Mouse (Mus musculus) thymus, adult 2 months (tissue): ENCODE data around the gene Cdk5r1. TPM values are rescaled to one million over a fixed set of nuclear protein-coding genes. Genes with fewer than 3 reads are reported as not detected.

Source experiments
- DNase-seq: peaks from one replicate; pipeline ENCODE4 v3.0.0; 2021
- H3K27ac ChIP-seq: fragments of 200-500 bp; 2 replicates; pipeline ENCODE4 v1.5.1; 2012; ENCODE audit warnings: low read length, control low read depth; ENCODE audit not compliant: control insufficient read depth, insufficient read depth
- H3K27me3 ChIP-seq: fragments of 200-500 bp; 2 replicates; pipeline ENCODE4 v1.6.1; 2012; ENCODE audit warnings: mild to moderate bottlenecking, low read length, moderate library complexity, mixed read lengths; ENCODE audit not compliant: control insufficient read depth, insufficient read depth
- H3K36me3 ChIP-seq: fragments of 200-500 bp; 2 replicates; pipeline ENCODE4 v1.6.1; 2012; ENCODE audit warnings: mild to moderate bottlenecking, low read length, moderate library complexity; ENCODE audit not compliant: control insufficient read depth, insufficient read depth
- H3K4me1 ChIP-seq: fragments of 200-500 bp; replicated peaks from 2 replicates; pipeline ENCODE4 v1.6.1; 2012; ENCODE audit warnings: low read length; ENCODE audit not compliant: control insufficient read depth, insufficient read depth
- H3K4me3 ChIP-seq: fragments of 200-500 bp; 2 replicates; pipeline ENCODE4 v1.5.1; 2012; ENCODE audit warnings: mild to moderate bottlenecking, low read length, control low read depth, moderate library complexity; ENCODE audit not compliant: control insufficient read depth, insufficient read depth
- CTCF ChIP-seq: fragments of 200-500 bp; IDR thresholded peaks from 2 replicates; pipeline ENCODE4 v1.5.1; 2012; ENCODE audit warnings: mild to moderate bottlenecking, control low read depth, low read length, moderate library complexity, borderline replicate concordance; ENCODE audit not compliant: control insufficient read depth, poor library complexity, insufficient read depth; ENCODE audit errors: extremely low read depth
- POLR2A ChIP-seq: fragments of 200-500 bp; IDR thresholded peaks from 2 replicates; pipeline ENCODE4 v1.6.1; 2012; ENCODE audit warnings: mild to moderate bottlenecking, low read length, control low read depth, moderate library complexity; ENCODE audit not compliant: control insufficient read depth, poor library complexity, insufficient read depth; ENCODE audit errors: extremely low read depth
- WGBS: fragments of 180-500 bp; shearing (Covaris S2); methylation state at CpG from one replicate; pipeline ENCODE4 v1.1.7; 2018; 5-methylcytosine and 5-hydroxymethylcytosine counted together
- polyA plus RNA-seq: library from polyadenylated mRNA; depleted of rRNA; stranded (reverse); fragments of >200 nt; gene quantifications from 2 replicates; pipeline ENCODE4 v1.2.3, GENCODE M21; 2012

Cdk5r1 gene
- polyA plus RNA-seq, 1 experiment = 10.8 TPM

DNA sequence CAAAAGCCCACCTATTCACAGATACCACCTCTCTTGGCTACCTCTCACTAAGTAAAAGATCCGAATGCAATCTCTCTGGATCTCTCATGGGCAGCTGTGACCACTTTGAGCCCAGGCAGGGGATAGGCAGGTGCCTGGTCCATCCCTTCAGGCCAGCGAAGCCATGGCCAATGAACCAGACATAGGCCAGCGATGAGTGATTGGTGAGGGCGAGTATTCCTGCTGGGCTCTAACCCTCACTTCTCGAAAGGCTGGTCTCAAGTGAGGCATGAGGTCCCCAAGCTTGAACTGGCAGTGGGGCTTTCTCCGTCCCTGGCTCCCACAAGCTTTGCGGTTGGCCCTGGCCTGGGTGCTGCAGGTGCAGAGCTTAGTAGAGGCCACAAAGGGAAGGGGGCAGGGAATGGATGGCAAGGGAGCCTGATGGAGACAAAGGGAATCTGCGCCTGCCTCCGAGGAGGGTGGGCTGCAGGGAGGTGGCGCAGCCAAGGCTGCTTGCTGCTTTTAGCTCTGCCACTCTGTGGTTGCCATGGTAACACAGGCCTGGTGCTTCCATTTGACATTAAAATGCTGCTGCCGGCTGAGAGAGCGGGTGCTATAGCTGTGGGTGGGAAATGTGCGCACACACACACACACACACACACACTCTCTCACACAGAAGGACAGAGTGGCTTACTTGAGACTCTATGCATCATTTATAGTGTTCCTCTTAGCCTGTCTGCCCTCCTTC, 27.1 kb downstream of the Cdk5r1 start:
- H3K4me3 ChIP-seq = no peak overlapping the region
- 39% methylated on average over 13 of the region's 13 CpGs for WGBS
- peak overlapping the region; percentile 64; the same call in 1 of the 2 replicates for H3K27ac ChIP-seq
- H3K36me3 ChIP-seq = no peaks in the 10 kb centered on the region
- DNase-seq = peak; percentile 72
- peaks cover 45% of the 10 kb centered on the region for H3K4me1 ChIP-seq
- H3K27me3 ChIP-seq = no peaks in the 10 kb centered on the region
- 0 out of 2 replicates have a peak, but pooled peaks have one; percentile 22 for TF ChIP-seq POLR2A
- TF ChIP-seq CTCF = 0 out of 2 replicates have a peak, but pooled peaks have one; percentile 15

DNA sequence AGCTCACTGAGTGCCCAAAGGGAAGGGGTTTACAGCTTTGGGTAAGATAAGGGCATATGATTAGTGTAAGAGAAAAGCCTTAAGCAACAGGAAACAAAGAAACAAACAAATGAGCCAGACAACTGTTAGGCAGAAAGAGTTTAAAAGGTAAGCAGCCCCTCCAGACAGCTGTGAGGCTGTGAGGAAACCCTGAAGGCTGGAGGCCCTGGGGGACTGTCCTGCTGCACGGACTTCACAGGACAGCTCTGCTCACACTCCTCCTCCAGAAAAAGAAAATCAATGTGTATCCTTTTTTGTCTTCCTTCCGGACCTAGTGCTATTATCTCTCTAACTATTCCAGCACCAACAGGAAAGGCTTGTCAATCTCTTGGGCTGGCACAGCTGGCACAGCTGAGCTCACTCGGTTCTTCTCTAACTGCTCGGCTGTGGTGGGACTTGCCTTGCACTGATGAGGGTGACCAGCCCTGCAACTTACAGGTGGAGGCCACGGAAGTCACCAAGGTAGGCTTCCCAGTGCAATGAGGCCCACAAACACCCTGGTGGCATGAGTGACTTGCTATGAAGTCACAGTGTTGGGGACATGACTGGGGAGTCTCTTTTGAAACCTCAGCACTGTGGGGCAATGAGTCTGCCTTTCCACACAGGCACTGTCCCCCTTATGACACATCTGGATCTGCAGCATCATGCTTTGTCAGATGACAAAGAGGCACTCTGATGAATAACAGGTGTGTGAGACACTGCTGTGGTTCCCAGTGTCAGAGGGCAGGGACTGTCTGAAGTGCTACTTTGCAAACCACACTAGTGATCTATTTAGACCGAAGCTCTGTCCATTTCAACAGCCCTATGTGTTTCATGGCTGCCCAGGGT, 27.9 kb downstream of the Cdk5r1 start:
- TF ChIP-seq CTCF (no peak), POLR2A (no peak)
- whole genome bisulfite sequencing = 14% methylated on average over 6 of the region's 6 CpGs
- Histone ChIP-seq H3K27me3 (no peaks in the 10 kb centered on the region), H3K4me3 (no peak overlapping the region), H3K27ac (peak overlapping the region; percentile 64), H3K4me1 (peaks cover 53% of the 10 kb centered on the region), H3K36me3 (no peaks in the 10 kb centered on the region)
- DNase-seq = peak; percentile 47

DNA sequence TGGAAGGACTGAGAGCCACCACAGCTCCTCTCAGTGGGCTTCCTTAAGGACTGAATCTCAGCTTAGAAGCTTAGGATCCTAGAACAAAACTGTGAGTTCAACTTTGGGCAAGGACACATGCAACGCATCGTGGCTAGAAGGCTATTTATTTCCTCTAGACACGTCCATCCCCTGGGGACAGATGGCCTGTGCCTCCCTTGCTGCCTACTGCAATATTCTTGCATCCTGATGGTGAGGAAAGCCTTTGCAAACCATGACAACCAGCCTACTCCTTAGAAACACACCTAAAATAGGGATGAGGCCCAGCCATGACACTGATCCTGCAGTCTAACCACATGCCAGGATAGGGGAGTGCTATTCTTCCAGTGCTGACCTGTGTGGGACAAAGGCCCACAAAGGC, 28.8 kb downstream of the Cdk5r1 start:
- TF ChIP-seq POLR2A (no peak), CTCF (no peak)
- 95% methylated on average over 3 of the region's 3 CpGs for WGBS
- H3K27ac ChIP-seq = peak overlapping the region; percentile 26; the same call in 1 of the 2 replicates

DNA sequence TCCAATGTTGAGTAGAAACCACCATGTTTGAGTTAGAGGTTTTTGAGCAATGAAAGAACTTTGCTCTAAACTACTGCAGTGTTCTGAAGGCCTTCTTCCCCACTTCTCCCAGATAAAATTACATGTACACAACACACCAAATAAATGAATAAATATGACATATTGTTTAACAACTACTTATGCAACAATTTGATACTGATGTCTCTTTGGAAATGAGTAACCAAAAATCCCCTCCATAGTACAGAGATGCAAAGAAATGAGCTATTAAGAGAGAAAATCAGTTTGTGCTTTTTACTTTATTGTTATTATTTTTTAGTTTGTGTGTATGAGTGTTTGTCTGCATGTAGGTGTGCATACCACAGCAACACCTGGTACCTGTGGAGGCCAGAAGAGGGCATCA, 29.7 kb downstream of the Cdk5r1 start:
- H3K36me3 ChIP-seq = no peaks in the 10 kb centered on the region
- no peaks in the 10 kb centered on the region for H3K27me3 ChIP-seq
- DNase-seq = no peak
- peaks cover 68% of the 10 kb centered on the region for H3K4me1 ChIP-seq
- H3K27ac ChIP-seq = no peak overlapping the region
- no peak overlapping the region for H3K4me3 ChIP-seq
- no peak for TF ChIP-seq POLR2A
- no peak for TF ChIP-seq CTCF

More for the DNA sequence above, 28.8 kb downstream of the Cdk5r1 start:
- Histone ChIP-seq H3K27me3 (no peaks in the 10 kb centered on the region), H3K36me3 (no peaks in the 10 kb centered on the region), H3K4me3 (no peak overlapping the region), H3K4me1 (peaks cover 61% of the 10 kb centered on the region)
- no peak for DNase-seq

DNA sequence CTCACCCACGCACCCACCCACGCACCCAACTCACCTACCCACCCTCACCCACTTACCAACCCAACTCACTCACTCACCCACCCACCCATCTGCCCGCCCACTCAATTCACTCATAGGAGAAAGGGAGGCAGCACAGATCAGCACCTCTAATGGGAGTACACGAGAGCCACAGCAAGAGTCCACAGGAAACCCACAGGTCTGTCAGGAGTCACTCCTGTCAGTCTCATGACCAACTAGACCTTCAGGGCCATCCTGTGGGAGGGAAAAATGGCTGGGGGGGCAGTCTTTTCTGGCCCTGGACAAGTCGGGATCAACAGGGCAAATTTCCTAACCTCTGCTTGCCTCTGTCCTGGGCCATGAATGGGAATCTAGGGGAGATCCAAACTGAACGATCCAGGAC, 31.0 kb downstream of the Cdk5r1 start:
- TF ChIP-seq CTCF (no peak), POLR2A (no peak)
- 63% methylated on average over 6 of the region's 6 CpGs for WGBS

DNA sequence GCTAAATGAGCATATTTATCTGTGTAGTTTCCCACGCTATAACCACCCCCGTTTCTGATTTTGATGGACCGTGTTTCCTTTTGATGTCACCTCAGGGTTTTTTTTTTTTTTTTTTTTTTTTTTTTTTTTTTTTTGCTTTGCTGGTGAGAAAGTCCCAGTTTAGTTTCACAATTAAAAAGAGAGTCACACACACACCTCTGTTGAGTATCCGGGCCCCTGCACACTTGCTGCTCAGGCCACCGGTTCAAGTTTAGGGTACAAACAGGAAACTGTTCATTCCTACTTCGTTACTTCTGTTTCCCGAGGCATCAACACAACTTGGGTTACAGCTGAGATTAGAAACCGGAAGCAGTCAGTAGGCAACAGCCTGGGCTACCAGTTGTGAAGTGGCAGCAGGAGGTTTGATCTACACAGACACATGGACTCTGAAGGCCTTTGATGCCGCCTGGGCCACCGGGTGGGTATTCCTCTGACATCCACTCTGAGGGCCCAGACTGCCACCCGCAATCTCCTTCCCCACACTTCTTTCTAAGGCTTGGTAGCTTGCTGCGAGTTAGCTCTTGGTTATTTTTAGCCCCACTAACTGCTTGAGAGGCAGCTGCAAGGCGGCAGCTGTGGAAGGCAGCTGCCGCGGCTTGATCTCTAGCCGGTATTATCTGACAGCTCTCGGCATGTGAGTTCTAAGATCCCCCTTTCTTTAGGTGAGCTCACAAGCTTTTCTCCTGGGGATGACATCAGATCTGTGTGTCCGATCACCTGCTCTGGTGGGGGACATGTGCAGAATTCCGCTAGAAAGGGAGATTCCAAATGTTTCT, 31.7 kb downstream of the Cdk5r1 start:
- peak; percentile 74 for DNase-seq
- TF ChIP-seq CTCF (no peak), POLR2A (peak; percentile 47)
- Histone ChIP-seq H3K4me1 (peaks cover 85% of the 10 kb centered on the region), H3K36me3 (no peaks in the 10 kb centered on the region), H3K27me3 (no peaks in the 10 kb centered on the region), H3K27ac (peak overlapping the region; percentile 93), H3K4me3 (peak overlapping the region; percentile 9)
- 3% methylated on average over 19 of the region's 19 CpGs for WGBS

More for the DNA sequence above, 31.0 kb downstream of the Cdk5r1 start:
- Histone ChIP-seq H3K36me3 (no peaks in the 10 kb centered on the region), H3K27me3 (no peaks in the 10 kb centered on the region), H3K4me3 (no peak overlapping the region), H3K27ac (peak overlapping the region; percentile 75), H3K4me1 (peaks cover 81% of the 10 kb centered on the region)
- no peak for DNase-seq
